Mouse (Mus musculus): ENCODE measurements around the gene Zfp995. TPM values are rescaled to one million over a fixed set of nuclear protein-coding genes. Genes with fewer than 3 reads are reported as not detected.
"Not testable (repeated sequence)": the region's sequence is repeated elsewhere in the genome, so short reads cannot be mapped to it uniquely, and the experiment has no call there.

Gene Zfp995
- 7.0 and 7.3 TPM in 2 replicates for polyA plus RNA-seq (2015; fragmentation: Nextera tagmentation; extraction: Ambion mirVana)

- not testable (repeated sequence) for H3K27me3 ChIP-seq (ENCODE audit: control insufficient read depth, insufficient read depth, low read depth, low read length); H3K4me1 ChIP-seq (replicated peaks; ENCODE audit: control insufficient read depth, insufficient read depth, low read length); H3K9me3 ChIP-seq (ENCODE audit: control insufficient read depth, low read length); H3K36me3 ChIP-seq (ENCODE audit: control insufficient read depth, insufficient read depth, low read length); H3K27ac ChIP-seq (ENCODE audit: low read length)
- peak; percentile 97 for ATAC-seq (ENCODE audit: low read depth)
- peak within 1 kb of the TSS; percentile 79 for H3K4me2 ChIP-seq (ENCODE audit: low read depth, low read length)
- H3K9ac ChIP-seq (ENCODE audit: low read length), result peak within 1 kb of the TSS; percentile 85
- WGBS, result under 1% methylated on average over 24 of the region's 24 CpGs
- peak within 1 kb of the TSS; percentile 73 for H3K4me3 ChIP-seq (ENCODE audit: low read length)
Observed at GRCm38 (mm10) chr17:21909456-21910052, at the start of gene Zfp995. Gene Zfp995 (minus strand): TSS chr17:21909926.

DNA sequence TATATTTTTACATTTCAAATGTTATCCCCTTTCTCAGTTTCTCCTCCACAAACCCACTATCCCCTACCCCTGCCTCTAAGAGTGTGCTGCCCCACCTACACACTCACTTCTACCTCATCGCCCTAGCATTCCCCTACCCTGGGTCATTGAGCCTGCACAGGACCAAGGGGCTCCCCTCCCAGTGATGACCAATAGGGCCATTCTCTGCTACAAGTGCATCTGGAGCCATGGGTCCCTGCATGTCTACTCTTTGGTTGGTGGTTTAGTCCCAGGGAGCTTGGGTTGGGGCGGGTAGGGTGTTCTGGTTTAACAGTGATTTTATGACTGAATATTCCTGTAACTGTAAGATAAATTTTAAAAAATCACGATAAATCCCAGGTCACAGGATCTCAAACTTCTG lies 687 bp downstream of the Zfp995 start:
- no peak overlapping the region for H3K27ac ChIP-seq (ENCODE audit: low read length)
- ATAC-seq (ENCODE audit: low read depth), result peak; percentile 56; the same call in 1 of the 2 replicates

GRCm38 (mm10) chr17:21871256-21871655 lies 38.5 kb downstream of the Zfp995 start:
- H3K27ac ChIP-seq (ENCODE audit: low read length), result no peak overlapping the region
- 58% methylated on average over 1 of the region's 1 CpGs for WGBS
- H3K36me3 ChIP-seq (ENCODE audit: control insufficient read depth, insufficient read depth, low read length), result no peaks in the 10 kb centered on the region
- H3K4me3 ChIP-seq (ENCODE audit: low read length), result no peak overlapping the region
- H3K9ac ChIP-seq (ENCODE audit: low read length), result no peak overlapping the region
- no peak overlapping the region for H3K4me2 ChIP-seq (ENCODE audit: low read depth, low read length)
- H3K9me3 ChIP-seq (ENCODE audit: control insufficient read depth, low read length), result no peaks in the 10 kb centered on the region; the same call in 1 of the 2 replicates
- no peaks in the 10 kb centered on the region for H3K4me1 ChIP-seq (replicated peaks; ENCODE audit: control insufficient read depth, insufficient read depth, low read length)
- ATAC-seq (ENCODE audit: low read depth), result no peak
- no peaks in the 10 kb centered on the region for H3K27me3 ChIP-seq (ENCODE audit: control insufficient read depth, insufficient read depth, low read depth, low read length)

More for the DNA sequence above, 687 bp downstream of the Zfp995 start:
- H3K4me1 ChIP-seq (replicated peaks; ENCODE audit: control insufficient read depth, insufficient read depth, low read length), result no peaks in the 10 kb centered on the region
- no peaks in the 10 kb centered on the region for H3K27me3 ChIP-seq (ENCODE audit: control insufficient read depth, insufficient read depth, low read depth, low read length)
- H3K9ac ChIP-seq (ENCODE audit: low read length), result peak overlapping the region; percentile 85
- no peaks in the 10 kb centered on the region for H3K36me3 ChIP-seq (ENCODE audit: control insufficient read depth, insufficient read depth, low read length)
- H3K9me3 ChIP-seq (ENCODE audit: control insufficient read depth, low read length), result no peaks in the 10 kb centered on the region
- H3K4me3 ChIP-seq (ENCODE audit: low read length), result peak overlapping the region; percentile 73
- H3K4me2 ChIP-seq (ENCODE audit: low read depth, low read length), result peak overlapping the region; percentile 79
- 5% methylated on average over 3 of the region's 3 CpGs for WGBS

- not testable (repeated sequence) for H3K4me3 ChIP-seq (ENCODE audit: low read length); H3K27me3 ChIP-seq (ENCODE audit: control insufficient read depth, insufficient read depth, low read depth, low read length); H3K36me3 ChIP-seq (ENCODE audit: control insufficient read depth, insufficient read depth, low read length); H3K27ac ChIP-seq (ENCODE audit: low read length); H3K4me2 ChIP-seq (ENCODE audit: low read depth, low read length); H3K9ac ChIP-seq (ENCODE audit: low read length); H3K4me1 ChIP-seq (replicated peaks; ENCODE audit: control insufficient read depth, insufficient read depth, low read length); H3K9me3 ChIP-seq (ENCODE audit: control insufficient read depth, low read length)
- ATAC-seq (ENCODE audit: low read depth), result 0 out of 2 replicates have a peak, but pooled peaks have one; percentile 13
- WGBS, result 83% methylated on average over 7 of the region's 8 CpGs
Observed at GRCm38 (mm10) chr17:21846322-21846582, 63.5 kb downstream of the Zfp995 start.

GRCm38 (mm10) chr17:21845545-21846321 lies 64.0 kb downstream of the Zfp995 start, which contains the start of gene Zfp820:
Gene Zfp820 (minus strand): TSS chr17:21845772.
- Histone ChIP-seq H3K4me1 (replicated peaks; ENCODE audit: control insufficient read depth, insufficient read depth, low read length) (no peaks in the 10 kb centered on the region), H3K27ac (ENCODE audit: low read length) (peak within 1 kb of the TSS; percentile 76), H3K4me2 (ENCODE audit: low read depth, low read length) (peak within 1 kb of the TSS; percentile 53), H3K9me3 (ENCODE audit: control insufficient read depth, low read length) (no peaks in the 10 kb centered on the region), H3K9ac (ENCODE audit: low read length) (peak within 1 kb of the TSS; percentile 80), H3K36me3 (ENCODE audit: control insufficient read depth, insufficient read depth, low read length) (no peaks in the 10 kb centered on the region), H3K4me3 (ENCODE audit: low read length) (peak within 1 kb of the TSS; percentile 70), H3K27me3 (ENCODE audit: control insufficient read depth, insufficient read depth, low read depth, low read length) (no peaks in the 10 kb centered on the region)
- 2% methylated on average over 22 of the region's 22 CpGs for WGBS
- peak; percentile 100 for ATAC-seq (ENCODE audit: low read depth)

DNA sequence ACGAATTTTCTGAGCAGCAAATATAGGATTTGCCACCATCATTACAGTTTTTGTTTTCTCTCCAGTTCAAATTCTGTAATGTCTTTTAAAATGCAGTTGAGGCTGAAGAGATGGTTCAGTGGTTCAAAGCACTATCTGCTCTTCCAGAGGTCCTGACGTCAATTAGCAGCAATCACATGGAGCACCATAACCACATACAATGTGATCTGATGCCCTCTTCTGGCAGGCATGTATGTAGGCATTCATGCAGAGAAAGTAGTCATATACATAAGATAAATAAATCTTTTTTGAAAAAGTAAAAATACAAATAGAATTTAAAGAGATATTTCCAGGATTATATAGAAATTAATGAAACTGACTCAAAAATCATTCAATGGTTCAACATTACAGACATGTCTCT lies 71.2 kb downstream of the Zfp995 start:
- no peak overlapping the region for H3K4me3 ChIP-seq (ENCODE audit: low read length)
- H3K4me2 ChIP-seq (ENCODE audit: low read depth, low read length), result no peak overlapping the region
- no peaks in the 10 kb centered on the region for H3K36me3 ChIP-seq (ENCODE audit: control insufficient read depth, insufficient read depth, low read length)
- H3K4me1 ChIP-seq (replicated peaks; ENCODE audit: control insufficient read depth, insufficient read depth, low read length), result no peaks in the 10 kb centered on the region
- H3K27ac ChIP-seq (ENCODE audit: low read length), result no peak overlapping the region
- no peak overlapping the region for H3K9ac ChIP-seq (ENCODE audit: low read length)
- no peaks in the 10 kb centered on the region for H3K9me3 ChIP-seq (ENCODE audit: control insufficient read depth, low read length)
- H3K27me3 ChIP-seq (ENCODE audit: control insufficient read depth, insufficient read depth, low read depth, low read length), result no peaks in the 10 kb centered on the region
- ATAC-seq (ENCODE audit: low read depth), result no peak
- WGBS, result 54% methylated on average over 2 of the region's 2 CpGs

Other genes starting within 250 kb of the Zfp995 start
- 4.1 and 5.3 TPM in 2 replicates for gene Gm10226, start 218.1 kb downstream of the Zfp995 start, polyA plus RNA-seq (2015; fragmentation: Nextera tagmentation; extraction: Ambion mirVana)
- gene Zfp760, start 202.2 kb downstream of the Zfp995 start, polyA plus RNA-seq (2015; fragmentation: Nextera tagmentation; extraction: Ambion mirVana), result 12.3 and 12.8 TPM in 2 replicates
- 5.3 and 6.6 TPM in 2 replicates for gene Zfp229, start 179.1 kb downstream of the Zfp995 start, polyA plus RNA-seq (2015; fragmentation: Nextera tagmentation; extraction: Ambion mirVana)
- gene Zfp820, start 64.2 kb downstream of the Zfp995 start, polyA plus RNA-seq (2015; fragmentation: Nextera tagmentation; extraction: Ambion mirVana), result 7.3 and 9.0 TPM in 2 replicates
- gene Zfp942, start 52.5 kb upstream of the Zfp995 start, polyA plus RNA-seq (2015; fragmentation: Nextera tagmentation; extraction: Ambion mirVana), result 19.3 and 22.0 TPM in 2 replicates
- 15.3 and 17.2 TPM in 2 replicates for gene Zfp943, start 52.6 kb upstream of the Zfp995 start, polyA plus RNA-seq (2015; fragmentation: Nextera tagmentation; extraction: Ambion mirVana)